Mouse (Mus musculus): Measurements from ENCODE around the gene Cript. TPM values are rescaled to one million over a fixed set of nuclear protein-coding genes. Genes with fewer than 3 reads are reported as not detected.

Gene Cript
- polyA plus RNA-seq (2015; fragmentation: Nextera tagmentation; extraction: Ambion mirVana): 133 and 138 TPM in 2 replicates

- Histone ChIP-seq H3K4me1 (replicated peaks; ENCODE audit: control insufficient read depth, insufficient read depth, low read length) (peaks cover 11% of the 10 kb centered on the region; the same call in 1 of the 2 replicates), H3K27me3 (ENCODE audit: control insufficient read depth, insufficient read depth, low read depth, low read length) (no peaks in the 10 kb centered on the region), H3K36me3 (ENCODE audit: control insufficient read depth, insufficient read depth, low read length) (peaks cover 3% of the 10 kb centered on the region), H3K27ac (ENCODE audit: low read length) (peak within 1 kb of the TSS; percentile 36), H3K4me2 (ENCODE audit: low read depth, low read length) (peak within 1 kb of the TSS; percentile 91), H3K4me3 (ENCODE audit: low read length) (peak within 1 kb of the TSS; percentile 86), H3K9ac (ENCODE audit: low read length) (peak within 1 kb of the TSS; percentile 77), H3K9me3 (ENCODE audit: control insufficient read depth, low read length) (no peaks in the 10 kb centered on the region)
- ATAC-seq (ENCODE audit: low read depth): peak; percentile 100
- under 1% methylated on average over 41 of the region's 43 CpGs for WGBS
Observed at GRCm38 (mm10) chr17:87025269-87025949, at the start of gene Cript, which contains the start of gene Pigf. Gene Cript, plus strand, starts transcription at chr17:87025550. Gene Pigf, minus strand, starts transcription at chr17:87025406.

DNA sequence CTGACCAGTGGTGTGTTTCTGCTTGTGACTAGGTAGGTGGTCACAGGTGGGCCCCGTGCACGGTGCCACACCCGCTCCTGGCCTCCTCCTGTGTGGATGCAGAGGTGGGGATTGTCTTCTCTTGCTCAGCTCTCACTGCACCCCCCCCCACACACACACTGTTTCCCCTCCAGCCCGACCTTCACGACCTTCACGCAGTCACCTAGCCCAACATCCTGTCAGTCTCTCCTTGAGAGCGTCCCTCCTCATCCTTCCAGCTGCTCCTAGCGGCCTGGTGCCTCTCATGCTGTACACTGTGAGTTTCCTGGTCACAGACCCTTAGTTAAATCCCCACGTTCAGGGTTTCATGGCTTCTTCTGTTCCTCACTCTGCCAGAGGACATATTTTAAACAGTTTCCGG is 49.0 kb upstream of the Cript start:
- Histone ChIP-seq H3K27ac (ENCODE audit: low read length) (no peak overlapping the region), H3K4me2 (ENCODE audit: low read depth, low read length) (no peak overlapping the region), H3K36me3 (ENCODE audit: control insufficient read depth, insufficient read depth, low read length) (no peaks in the 10 kb centered on the region; the same call in 1 of the 2 replicates), H3K27me3 (ENCODE audit: control insufficient read depth, insufficient read depth, low read depth, low read length) (no peaks in the 10 kb centered on the region), H3K9me3 (ENCODE audit: control insufficient read depth, low read length) (no peaks in the 10 kb centered on the region), H3K4me3 (ENCODE audit: low read length) (no peak overlapping the region), H3K4me1 (replicated peaks; ENCODE audit: control insufficient read depth, insufficient read depth, low read length) (no peaks in the 10 kb centered on the region), H3K9ac (ENCODE audit: low read length) (no peak overlapping the region)
- ATAC-seq (ENCODE audit: low read depth): no peak
- 61% methylated on average over 10 of the region's 10 CpGs for WGBS

GRCm38 (mm10) chr17:86978496-86978895 is 46.9 kb upstream of the Cript start:
- no peak overlapping the region for H3K4me3 ChIP-seq (ENCODE audit: low read length)
- no peaks in the 10 kb centered on the region for H3K4me1 ChIP-seq (replicated peaks; ENCODE audit: control insufficient read depth, insufficient read depth, low read length)
- no peaks in the 10 kb centered on the region; the same call in 1 of the 2 replicates for H3K36me3 ChIP-seq (ENCODE audit: control insufficient read depth, insufficient read depth, low read length)
- 72% methylated on average over 6 of the region's 6 CpGs for WGBS
- ATAC-seq (ENCODE audit: low read depth): no peak
- no peak overlapping the region for H3K9ac ChIP-seq (ENCODE audit: low read length)
- no peaks in the 10 kb centered on the region for H3K9me3 ChIP-seq (ENCODE audit: control insufficient read depth, low read length)
- H3K4me2 ChIP-seq (ENCODE audit: low read depth, low read length): no peak overlapping the region
- H3K27me3 ChIP-seq (ENCODE audit: control insufficient read depth, insufficient read depth, low read depth, low read length): no peaks in the 10 kb centered on the region
- no peak overlapping the region for H3K27ac ChIP-seq (ENCODE audit: low read length)

- Histone ChIP-seq H3K27ac (ENCODE audit: low read length) (no peak overlapping the region), H3K4me2 (ENCODE audit: low read depth, low read length) (no peak overlapping the region), H3K36me3 (ENCODE audit: control insufficient read depth, insufficient read depth, low read length) (no peaks in the 10 kb centered on the region), H3K27me3 (ENCODE audit: control insufficient read depth, insufficient read depth, low read depth, low read length) (no peaks in the 10 kb centered on the region), H3K9me3 (ENCODE audit: control insufficient read depth, low read length) (no peaks in the 10 kb centered on the region), H3K4me1 (replicated peaks; ENCODE audit: control insufficient read depth, insufficient read depth, low read length) (no peaks in the 10 kb centered on the region; the same call in 1 of the 2 replicates), H3K4me3 (ENCODE audit: low read length) (no peak overlapping the region), H3K9ac (ENCODE audit: low read length) (no peak overlapping the region)
- no peak for ATAC-seq (ENCODE audit: low read depth)
- WGBS: 95% methylated on average over 1 of the region's 1 CpGs
Observed at GRCm38 (mm10) chr17:86981205-86981604, 44.1 kb upstream of the Cript start.

DNA sequence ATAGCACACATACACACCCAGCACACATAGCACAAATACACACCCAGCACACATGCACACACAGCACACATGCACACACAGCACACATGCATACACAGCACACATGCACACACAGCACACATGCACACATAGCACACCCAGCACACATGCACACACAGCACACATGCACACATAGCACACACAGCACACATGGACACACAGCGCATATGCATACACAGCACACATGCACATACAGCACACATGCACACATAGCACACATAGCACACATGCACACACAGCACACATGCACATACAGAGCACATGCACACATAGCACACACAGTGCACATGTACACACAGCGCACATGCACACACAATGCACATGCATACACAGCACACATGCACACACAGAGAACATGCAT is 43.6 kb upstream of the Cript start:
- no peaks in the 10 kb centered on the region for H3K9me3 ChIP-seq (ENCODE audit: control insufficient read depth, low read length)
- no peaks in the 10 kb centered on the region; the same call in 1 of the 2 replicates for H3K4me1 ChIP-seq (replicated peaks; ENCODE audit: control insufficient read depth, insufficient read depth, low read length)
- no peak for ATAC-seq (ENCODE audit: low read depth)
- H3K4me2 ChIP-seq (ENCODE audit: low read depth, low read length): no peak overlapping the region
- no peaks in the 10 kb centered on the region for H3K36me3 ChIP-seq (ENCODE audit: control insufficient read depth, insufficient read depth, low read length)
- 95% methylated on average over 2 of the region's 2 CpGs for WGBS
- no peaks in the 10 kb centered on the region for H3K27me3 ChIP-seq (ENCODE audit: control insufficient read depth, insufficient read depth, low read depth, low read length)
- H3K9ac ChIP-seq (ENCODE audit: low read length): no peak overlapping the region
- no peak overlapping the region for H3K4me3 ChIP-seq (ENCODE audit: low read length)
- H3K27ac ChIP-seq (ENCODE audit: low read length): no peak overlapping the region

DNA sequence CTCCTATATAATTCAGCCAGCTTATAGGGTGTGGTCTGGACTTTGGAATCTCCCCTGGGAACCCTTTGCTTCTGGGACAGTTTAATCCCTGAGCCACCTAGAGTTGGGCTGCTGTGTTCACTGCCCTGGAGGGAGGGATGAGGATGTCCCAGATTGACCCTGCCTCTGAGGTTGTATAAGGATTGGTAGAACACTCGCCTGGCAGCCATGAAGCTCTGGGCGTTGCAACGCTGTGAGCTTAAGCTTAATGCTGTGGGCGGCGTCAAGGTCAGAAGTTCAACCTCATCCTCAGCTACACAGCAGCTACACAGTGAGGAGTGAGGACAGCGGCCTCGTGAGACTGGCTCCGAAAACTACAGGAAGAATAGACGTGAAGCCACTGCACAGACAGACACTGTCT is 42.9 kb upstream of the Cript start:
- Histone ChIP-seq H3K9me3 (ENCODE audit: control insufficient read depth, low read length) (no peaks in the 10 kb centered on the region), H3K27ac (ENCODE audit: low read length) (no peak overlapping the region), H3K36me3 (ENCODE audit: control insufficient read depth, insufficient read depth, low read length) (no peaks in the 10 kb centered on the region), H3K4me3 (ENCODE audit: low read length) (no peak overlapping the region), H3K27me3 (ENCODE audit: control insufficient read depth, insufficient read depth, low read depth, low read length) (no peaks in the 10 kb centered on the region), H3K4me1 (replicated peaks; ENCODE audit: control insufficient read depth, insufficient read depth, low read length) (no peaks in the 10 kb centered on the region; the same call in 1 of the 2 replicates), H3K9ac (ENCODE audit: low read length) (no peak overlapping the region), H3K4me2 (ENCODE audit: low read depth, low read length) (no peak overlapping the region)
- no peak for ATAC-seq (ENCODE audit: low read depth)
- 66% methylated on average over 9 of the region's 9 CpGs for WGBS

DNA sequence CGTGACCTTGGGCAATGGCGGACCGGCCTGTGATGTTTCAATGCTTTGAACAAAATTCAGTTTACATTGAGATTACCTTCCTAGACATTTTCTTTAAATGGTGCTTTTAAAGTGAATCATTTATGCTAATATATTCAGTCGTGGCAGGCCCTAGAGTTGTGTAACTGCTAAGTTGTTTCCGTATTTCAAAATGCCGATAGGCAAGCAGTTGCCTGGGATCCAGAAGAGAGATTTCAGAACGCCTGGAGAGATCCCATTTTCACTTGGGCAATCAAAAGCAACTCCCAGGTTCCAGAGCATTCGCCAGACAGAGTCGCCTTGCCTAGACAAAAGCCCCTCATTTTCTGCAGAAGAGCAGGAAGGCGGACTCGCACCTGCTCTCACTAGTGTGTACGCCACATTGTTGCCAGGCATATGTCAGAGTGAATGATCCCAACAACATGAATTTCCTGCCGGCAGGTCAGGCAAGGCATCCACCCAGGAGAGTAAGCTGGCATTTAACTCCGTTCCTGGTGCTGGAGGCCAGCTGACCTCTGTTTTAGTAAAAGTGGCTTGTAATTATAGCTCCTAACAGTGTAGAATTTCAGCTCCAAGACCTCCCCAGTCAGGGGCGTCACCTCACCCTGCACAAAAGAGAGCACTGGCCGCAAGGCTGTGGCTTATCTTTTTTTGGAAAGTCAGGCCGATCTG is 38.8 kb upstream of the Cript start:
- Histone ChIP-seq H3K27me3 (ENCODE audit: control insufficient read depth, insufficient read depth, low read depth, low read length) (no peaks in the 10 kb centered on the region), H3K9me3 (ENCODE audit: control insufficient read depth, low read length) (no peaks in the 10 kb centered on the region), H3K27ac (ENCODE audit: low read length) (no peak overlapping the region), H3K4me3 (ENCODE audit: low read length) (no peak overlapping the region), H3K4me1 (replicated peaks; ENCODE audit: control insufficient read depth, insufficient read depth, low read length) (no peaks in the 10 kb centered on the region; the same call in 1 of the 2 replicates), H3K36me3 (ENCODE audit: control insufficient read depth, insufficient read depth, low read length) (no peaks in the 10 kb centered on the region), H3K9ac (ENCODE audit: low read length) (no peak overlapping the region), H3K4me2 (ENCODE audit: low read depth, low read length) (no peak overlapping the region)
- 59% methylated on average over 17 of the region's 17 CpGs for WGBS
- no peak for ATAC-seq (ENCODE audit: low read depth)

GRCm38 (mm10) chr17:86988161-86988560 is 37.2 kb upstream of the Cript start:
- 80% methylated on average over 5 of the region's 5 CpGs for WGBS

DNA sequence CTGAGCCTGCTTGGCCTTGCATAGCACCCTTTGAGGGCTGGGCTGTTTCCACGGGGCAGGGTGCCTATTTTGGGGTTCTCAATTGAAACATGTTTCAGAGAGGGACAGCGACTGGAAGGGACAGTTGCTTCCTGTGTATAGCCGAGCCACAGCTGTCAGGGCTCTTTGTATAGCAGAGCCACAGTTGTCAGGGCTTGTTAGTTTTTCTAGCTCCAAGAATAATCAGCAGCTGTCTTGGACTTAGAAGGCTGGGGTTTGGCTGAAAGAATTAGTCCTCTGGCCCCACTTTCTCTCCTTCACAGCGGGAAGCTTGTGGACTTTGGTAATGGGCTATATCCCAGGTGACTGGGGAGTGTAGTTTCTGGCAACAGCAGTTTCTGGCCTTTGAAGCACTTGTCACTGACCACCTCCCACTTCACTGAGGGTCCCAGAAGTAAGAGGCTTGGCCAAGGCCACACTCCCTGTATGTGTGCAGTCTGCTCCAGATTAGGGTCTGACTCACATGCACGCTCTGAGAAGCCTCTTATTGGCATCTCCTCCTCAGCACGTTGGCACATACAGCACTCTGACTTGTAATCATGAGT is 36.7 kb upstream of the Cript start:
- H3K4me2 ChIP-seq (ENCODE audit: low read depth, low read length): no peak overlapping the region
- WGBS: 65% methylated on average over 6 of the region's 6 CpGs
- H3K36me3 ChIP-seq (ENCODE audit: control insufficient read depth, insufficient read depth, low read length): no peaks in the 10 kb centered on the region
- H3K27ac ChIP-seq (ENCODE audit: low read length): no peak overlapping the region
- ATAC-seq (ENCODE audit: low read depth): peak; percentile 24; the same call in 1 of the 2 replicates
- no peaks in the 10 kb centered on the region; the same call in 1 of the 2 replicates for H3K4me1 ChIP-seq (replicated peaks; ENCODE audit: control insufficient read depth, insufficient read depth, low read length)
- no peaks in the 10 kb centered on the region for H3K9me3 ChIP-seq (ENCODE audit: control insufficient read depth, low read length)
- H3K27me3 ChIP-seq (ENCODE audit: control insufficient read depth, insufficient read depth, low read depth, low read length): no peaks in the 10 kb centered on the region
- no peak overlapping the region for H3K9ac ChIP-seq (ENCODE audit: low read length)
- no peak overlapping the region for H3K4me3 ChIP-seq (ENCODE audit: low read length)

More at GRCm38 (mm10) chr17:86988161-86988560, 37.2 kb upstream of the Cript start:
- Histone ChIP-seq H3K36me3 (ENCODE audit: control insufficient read depth, insufficient read depth, low read length) (no peaks in the 10 kb centered on the region), H3K9ac (ENCODE audit: low read length) (no peak overlapping the region), H3K27ac (ENCODE audit: low read length) (no peak overlapping the region), H3K4me3 (ENCODE audit: low read length) (no peak overlapping the region), H3K9me3 (ENCODE audit: control insufficient read depth, low read length) (no peaks in the 10 kb centered on the region), H3K4me2 (ENCODE audit: low read depth, low read length) (no peak overlapping the region), H3K4me1 (replicated peaks; ENCODE audit: control insufficient read depth, insufficient read depth, low read length) (no peaks in the 10 kb centered on the region; the same call in 1 of the 2 replicates), H3K27me3 (ENCODE audit: control insufficient read depth, insufficient read depth, low read depth, low read length) (no peaks in the 10 kb centered on the region)
- ATAC-seq (ENCODE audit: low read depth): no peak

Measured in lung, embryonic 16.5 days (tissue).